Mouse (Mus musculus): ENCODE results near the gene Lbx2. TPM values are rescaled to one million over a fixed set of nuclear protein-coding genes. Genes with fewer than 3 reads are reported as not detected.

Lbx2 gene
- total RNA-seq, 2 experiments from 2014 or later: 0.86 TPM; not detected in 1

DNA sequence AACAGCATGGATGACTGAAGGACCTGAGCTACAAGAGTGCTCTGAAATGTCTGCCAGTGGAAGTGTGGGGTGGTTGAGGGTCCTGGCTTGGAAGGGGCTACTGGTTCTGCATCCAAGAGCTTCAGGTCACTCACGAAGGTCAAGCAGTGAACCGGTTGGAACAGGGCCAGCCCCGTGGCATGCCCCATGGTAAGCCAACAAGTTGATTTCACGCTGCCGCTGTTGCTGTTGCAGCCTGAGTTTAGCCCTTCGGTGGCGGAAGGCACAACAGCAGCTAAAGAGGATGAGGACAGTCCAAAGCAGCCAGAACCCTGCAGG, 33.5 kb downstream of the Lbx2 start:
- Histone ChIP-seq H3K27ac (no peak overlapping the region), H3K4me3 (no peak overlapping the region)
- TF ChIP-seq CTCF (conservative IDR thresholded peaks at IDR 0.05): no peak
- no peak for DNase-seq (ENCODE audit: low spot score in 2 of 2)

DNA sequence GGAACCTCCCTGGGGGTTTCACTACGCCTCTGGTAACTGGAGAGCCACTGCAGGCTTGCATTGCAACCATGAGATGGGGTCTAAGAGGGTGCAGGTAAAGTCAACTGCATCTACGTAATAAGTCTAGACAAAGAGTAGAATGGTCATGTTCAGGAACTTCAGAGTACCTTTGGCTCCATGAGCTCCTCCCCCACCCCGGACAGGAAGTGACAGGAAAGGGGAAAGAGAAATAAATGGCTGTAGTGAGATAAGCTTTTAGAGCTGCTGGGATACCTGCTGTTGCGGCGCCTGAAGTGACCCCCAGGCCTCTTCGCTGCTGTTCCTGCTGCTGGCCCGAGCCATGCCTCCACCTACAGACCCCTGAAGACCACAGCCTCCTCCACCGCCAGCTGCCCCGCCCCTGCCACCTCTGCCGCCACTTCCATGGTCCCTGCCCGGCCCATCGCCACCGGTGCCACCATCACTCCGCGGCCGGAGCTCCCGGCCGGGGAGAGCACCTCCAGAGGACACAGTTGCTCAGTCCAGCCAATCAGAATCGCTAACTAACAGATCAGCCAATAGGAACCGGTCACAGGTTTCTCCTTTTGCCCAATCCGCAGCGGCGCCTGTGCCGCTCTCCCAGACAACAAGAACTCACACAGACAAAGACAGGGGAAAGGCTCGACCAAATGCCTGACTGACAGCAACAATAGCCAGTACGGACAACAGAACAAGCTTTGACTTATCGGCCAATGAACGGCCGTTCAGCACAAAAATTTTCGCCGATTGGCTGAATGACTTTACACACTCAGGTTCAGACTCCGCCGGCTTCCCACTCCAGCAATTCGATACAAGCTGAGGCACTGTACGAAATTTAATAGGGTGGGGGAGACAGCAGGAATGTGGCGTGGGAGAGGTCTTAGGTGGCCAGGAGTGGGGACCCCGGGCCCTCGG, 35.0 kb downstream of the Lbx2 start, which contains the start of gene Wbp1:
Gene Wbp1, minus strand, starts transcription at position 630 of the 933 bp plus-strand sequence.
- Histone ChIP-seq H3K27ac (peak within 1 kb of the TSS; percentile 89), H3K4me3 (peak within 1 kb of the TSS; percentile 72)
- DNase-seq (ENCODE audit: low spot score in 2 of 2): peak; percentile 90 to 98
- peak; percentile 34; the same call in 1 of the 2 replicates for TF ChIP-seq CTCF (conservative IDR thresholded peaks at IDR 0.05)

DNA sequence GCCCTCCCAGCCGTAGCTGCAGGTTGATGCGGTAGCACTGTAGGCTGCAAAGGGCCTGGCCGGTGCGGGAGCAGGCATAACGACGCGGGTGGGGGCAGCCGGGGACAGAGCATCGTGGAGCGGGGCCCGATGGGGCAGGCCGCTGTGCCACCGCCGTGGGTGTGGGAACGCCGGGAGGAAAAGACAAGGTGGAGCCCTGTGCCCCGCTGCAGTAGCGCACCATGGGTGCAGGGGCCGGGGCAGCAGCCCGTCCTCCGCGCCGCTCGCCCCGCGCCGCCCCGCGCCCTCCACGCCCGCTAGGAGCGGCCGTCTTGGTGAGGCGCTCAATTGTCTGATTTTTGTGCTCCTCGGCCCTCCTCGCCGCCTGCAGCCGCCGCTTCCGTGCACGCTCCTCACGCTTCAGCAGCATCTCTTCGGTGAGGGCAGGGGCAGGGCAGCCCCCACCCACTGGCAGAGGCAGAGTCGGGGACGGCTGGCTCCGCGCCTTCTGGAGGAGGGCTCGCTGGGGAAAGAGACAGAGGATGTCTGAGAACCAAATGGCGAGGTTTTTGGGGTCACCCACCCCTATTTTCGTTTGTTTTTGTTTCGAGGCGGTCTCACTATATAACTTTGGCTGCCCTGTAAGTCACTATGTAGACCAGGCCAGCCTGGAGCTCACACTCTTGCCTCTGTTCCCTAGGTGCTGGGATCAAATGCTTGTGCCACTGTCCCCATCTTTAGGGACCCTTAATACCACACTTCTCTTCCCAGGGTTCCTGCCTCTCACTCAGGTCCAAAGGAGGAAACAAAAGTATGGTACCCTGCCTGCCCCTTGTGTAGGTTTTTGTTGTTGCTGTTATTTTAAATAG, 35.9 kb downstream of the Lbx2 start:
- peak in 1 of 2 experiments; percentile 10 for DNase-seq (ENCODE audit: low spot score in 2 of 2)
- H3K27ac ChIP-seq: peak overlapping the region; percentile 86
- peak overlapping the region; percentile 72 for H3K4me3 ChIP-seq

DNA sequence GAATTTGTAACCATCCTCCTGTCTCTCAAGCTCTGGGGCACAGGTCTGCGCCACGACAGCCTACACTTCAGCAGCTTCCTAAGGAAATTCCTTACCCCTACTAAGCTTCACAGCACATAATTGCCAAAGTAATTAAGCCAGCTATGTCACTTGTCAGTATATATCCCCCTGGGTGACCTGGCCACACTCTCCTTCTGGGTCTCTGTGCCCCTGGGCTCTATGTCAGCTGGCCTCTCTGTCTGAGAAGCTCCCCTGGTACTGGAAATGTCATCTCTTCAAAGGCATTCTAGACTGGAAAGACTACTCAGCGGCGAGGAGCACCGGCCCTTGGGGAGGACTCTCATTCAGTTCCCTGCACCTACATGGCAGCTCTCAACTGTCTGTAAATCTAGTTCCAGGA, 36.8 kb downstream of the Lbx2 start:
- DNase-seq (ENCODE audit: low spot score in 2 of 2): no peak
- no peak overlapping the region for H3K4me3 ChIP-seq
- TF ChIP-seq CTCF (conservative IDR thresholded peaks at IDR 0.05): no peak
- no peak overlapping the region for H3K27ac ChIP-seq

More for the DNA sequence above, 35.9 kb downstream of the Lbx2 start:
- peak; percentile 15; the same call in 1 of the 2 replicates for TF ChIP-seq CTCF (conservative IDR thresholded peaks at IDR 0.05)

GRCm38 (mm10) chr6:83124851-83125312, 38.7 kb downstream of the Lbx2 start:
- H3K27ac ChIP-seq: peak overlapping the region; percentile 84
- TF ChIP-seq CTCF (conservative IDR thresholded peaks at IDR 0.05): no peak
- peak; percentile 88 to 89 for DNase-seq (ENCODE audit: low spot score in 2 of 2)

DNA sequence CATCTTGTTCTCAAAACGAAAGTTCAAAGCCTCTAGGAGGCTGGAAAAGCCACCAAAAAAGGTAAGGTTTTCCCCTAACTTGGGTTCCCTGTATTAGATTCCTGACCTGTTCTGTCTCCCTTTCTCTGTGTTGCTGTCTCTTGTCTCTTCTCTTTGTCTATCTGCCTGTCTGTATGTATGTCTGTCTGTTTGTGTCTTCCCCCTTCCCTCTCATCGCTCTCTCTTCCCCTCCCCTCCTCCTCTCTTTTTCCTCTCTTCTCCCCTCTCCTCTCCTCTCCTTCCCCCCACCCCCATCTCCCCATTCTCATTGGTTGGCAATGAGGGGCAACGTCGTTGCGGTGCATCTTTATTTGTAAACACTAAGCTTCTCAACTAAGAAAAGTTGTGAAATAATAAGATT, 39.2 kb downstream of the Lbx2 start, which contains the start of gene Ino80b:
Gene Ino80b, minus strand, starts transcription at position 101 of the 400 bp plus-strand sequence.
- H3K27ac ChIP-seq: peak within 1 kb of the TSS; percentile 84

More at GRCm38 (mm10) chr6:83124851-83125312, 38.7 kb downstream of the Lbx2 start:
- peak overlapping the region; percentile 96 for H3K4me3 ChIP-seq

GRCm38 (mm10) chr6:83127419-83127818, 41.3 kb downstream of the Lbx2 start:
- Histone ChIP-seq H3K27ac (no peak overlapping the region), H3K4me3 (no peak overlapping the region)
- peak; percentile 63 for TF ChIP-seq CTCF (conservative IDR thresholded peaks at IDR 0.05)
- DNase-seq (ENCODE audit: low spot score in 2 of 2): no peak

More for the DNA sequence above, 39.2 kb downstream of the Lbx2 start, which contains the start of gene Ino80b:
- peak within 1 kb of the TSS; percentile 96 for H3K4me3 ChIP-seq
- no peak for TF ChIP-seq CTCF (conservative IDR thresholded peaks at IDR 0.05)
- no peak for DNase-seq (ENCODE audit: low spot score in 2 of 2)

DNA sequence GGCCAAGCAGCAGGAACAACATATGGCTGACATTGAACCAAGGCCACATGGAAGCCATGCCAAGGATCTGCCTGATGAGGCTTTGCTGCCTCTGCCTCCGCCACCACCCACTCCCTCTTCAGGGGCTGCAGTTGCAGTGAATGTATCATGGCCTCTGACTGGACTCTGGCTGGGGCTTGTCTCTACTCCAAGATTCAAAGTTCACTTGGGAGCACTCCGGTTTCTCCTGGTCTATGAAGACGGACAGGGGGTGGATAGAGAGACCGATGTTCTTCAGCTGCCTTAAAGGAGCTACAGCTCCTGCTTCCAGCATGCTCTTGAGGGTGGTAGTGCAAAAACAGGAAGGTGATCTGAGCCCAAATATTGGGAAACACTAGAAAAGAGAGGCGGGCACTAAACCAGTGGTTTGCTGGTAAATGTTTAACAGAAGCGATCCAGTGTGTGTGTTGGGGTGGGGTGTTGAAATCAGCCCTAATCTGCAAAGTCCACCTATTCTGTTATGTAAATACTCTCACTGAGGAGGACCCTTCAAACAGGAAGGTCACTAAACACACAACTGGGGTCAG, 45.4 kb downstream of the Lbx2 start:
- no peak for TF ChIP-seq CTCF (conservative IDR thresholded peaks at IDR 0.05)
- DNase-seq (ENCODE audit: low spot score in 2 of 2): no peak
- Histone ChIP-seq H3K4me3 (no peak overlapping the region), H3K27ac (no peak overlapping the region)

- H3K4me3 ChIP-seq: no peak overlapping the region
Measured at GRCm38 (mm10) chr6:83132176-83132919, 46.2 kb downstream of the Lbx2 start.

DNA sequence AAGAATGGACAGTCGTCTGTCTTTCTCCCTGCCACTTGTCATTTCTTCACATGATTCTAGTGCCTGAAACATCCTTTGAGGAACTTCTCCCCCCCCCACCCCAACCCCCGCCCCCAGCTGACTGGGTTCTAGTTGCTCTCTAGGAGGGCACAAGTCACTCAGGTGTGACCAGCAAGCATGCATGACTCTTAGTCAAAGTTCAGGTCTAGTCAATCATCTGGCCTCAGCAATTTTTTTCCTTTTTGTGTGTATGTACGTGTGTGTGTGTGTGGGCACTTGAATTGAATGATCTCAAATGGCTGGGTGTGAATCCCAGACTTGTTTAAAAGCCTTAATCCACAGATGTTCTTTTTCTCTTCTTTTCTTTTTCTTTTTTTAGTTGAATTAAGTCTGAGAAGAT, 48.1 kb downstream of the Lbx2 start:
- Histone ChIP-seq H3K27ac (no peak overlapping the region), H3K4me3 (no peak overlapping the region)
- DNase-seq (ENCODE audit: low spot score in 2 of 2): no peak
- TF ChIP-seq CTCF (conservative IDR thresholded peaks at IDR 0.05): no peak

More at GRCm38 (mm10) chr6:83132176-83132919, 46.2 kb downstream of the Lbx2 start:
- TF ChIP-seq CTCF (conservative IDR thresholded peaks at IDR 0.05): no peak
- no peak for DNase-seq (ENCODE audit: low spot score in 2 of 2)
- H3K27ac ChIP-seq: no peak overlapping the region

- no peak for DNase-seq (ENCODE audit: low spot score in 2 of 2)
- Histone ChIP-seq H3K27ac (peak within 1 kb of the TSS; percentile 73; the same call in 1 of the 2 replicates), H3K4me3 (peak within 1 kb of the TSS; percentile 41)
- no peak for TF ChIP-seq CTCF (conservative IDR thresholded peaks at IDR 0.05)
Measured at GRCm38 (mm10) chr6:83134951-83135513, 48.9 kb downstream of the Lbx2 start, which contains the start of gene Rtkn. Rtkn (plus strand) TSS chr6:83135463.
